In genomic region chr8:109359396-109360051, GRCm38 (mm10) we compare ENCODE assay signal across 10 mouse cellular contexts.
DNase-seq lines count a peak whose midpoint lies in the region; ATAC-seq and TF ChIP-seq lines count a peak whose summit lies in the region.
"Had no signal": no experiment of that assay in that cellular context is flagged by ENCODE, and none has a peak within 500 bp of the region (broad histone marks: within the 10 kb centered on the region; RNA-seq: fewer than 3 reads in every experiment).

No protein-coding gene starts in this region.

- peak; percentile 15 for DNase-seq in kidney, postnatal 0 days (ENCODE audit: low spot score)
- DNase-seq in kidney, postnatal 14 days = no peak
- DNase-seq in embryonic facial prominence, embryonic 10.5 days (ENCODE audit: low spot score) = no peak
- peak; percentile 56 for DNase-seq in neural tube, embryonic 11.5 days (ENCODE audit: low spot score)
- no peak for DNase-seq in cerebellum, adult 11 months
- no peak for DNase-seq in urinary bladder, adult 18-20 months (ENCODE audit: low spot score in 2 of 2)
- DNase-seq in B cell, adult 2 months = no peak
- DNase-seq: thymus, postnatal 4 days had no signal

- no peak for ATAC-seq in kidney, postnatal 0 days (replicated peaks; ENCODE audit: low FRiP score, low read depth)
- peak; percentile 62; the same call in 1 of the 2 replicates for ATAC-seq in hindbrain, embryonic 12.5 days (ENCODE audit: low FRiP score)
- ATAC-seq in neural tube, embryonic 11.5 days (ENCODE audit: insufficient read depth, low FRiP score, low TSS enrichment) = peak; percentile 58; the same call in 1 of the 2 replicates

- H3K4me3 ChIP-seq in kidney, postnatal 0 days (replicated peaks; ENCODE audit: low read depth, low read length) = no peak overlapping the region
- peak overlapping the region; percentile 36; the same call in 1 of the 2 replicates for H3K4me3 ChIP-seq in embryonic facial prominence, embryonic 10.5 days
- no peak overlapping the region for H3K4me3 ChIP-seq in hindbrain, embryonic 12.5 days
- H3K4me3 ChIP-seq in neural tube, embryonic 11.5 days (ENCODE audit: low read depth, low read length) = no peak overlapping the region
- H3K4me3 ChIP-seq: myocyte had no signal

- 33% methylated on average over 16 of the region's 16 CpGs for WGBS in kidney, postnatal 0 days
- 46% methylated on average over 16 of the region's 16 CpGs for WGBS in embryonic facial prominence, embryonic 10.5 days
- WGBS in hindbrain, embryonic 12.5 days = 12% methylated on average over 16 of the region's 16 CpGs
- WGBS in neural tube, embryonic 11.5 days = 20% methylated on average over 16 of the region's 16 CpGs

- no peaks in the 10 kb centered on the region for H3K9me3 ChIP-seq in kidney, postnatal 0 days (replicated peaks; ENCODE audit: low read length)
- H3K9me3 ChIP-seq in embryonic facial prominence, embryonic 10.5 days = no peaks in the 10 kb centered on the region
- H3K9me3 ChIP-seq in hindbrain, embryonic 12.5 days (replicated peaks) = no peaks in the 10 kb centered on the region
- no peaks in the 10 kb centered on the region for H3K9me3 ChIP-seq in neural tube, embryonic 11.5 days (ENCODE audit: control insufficient read depth, low read length)

- no peak overlapping the region for H3K9ac ChIP-seq in kidney, postnatal 0 days (ENCODE audit: low read depth, low read length)
- peak overlapping the region; percentile 68; the same call in 1 of the 2 replicates for H3K9ac ChIP-seq in hindbrain, embryonic 12.5 days
- H3K9ac ChIP-seq in neural tube, embryonic 11.5 days (ENCODE audit: low read length) = peak overlapping the region; percentile 62

- H3K27me3 ChIP-seq in kidney, postnatal 0 days (ENCODE audit: insufficient read depth, low read length) = no peaks in the 10 kb centered on the region
- peaks cover 11% of the 10 kb centered on the region; the same call in 1 of the 2 replicates for H3K27me3 ChIP-seq in embryonic facial prominence, embryonic 10.5 days (replicated peaks; ENCODE audit: low read depth, poor library complexity, severe bottlenecking)
- no peaks in the 10 kb centered on the region for H3K27me3 ChIP-seq in hindbrain, embryonic 12.5 days
- no peaks in the 10 kb centered on the region for H3K27me3 ChIP-seq in neural tube, embryonic 11.5 days (ENCODE audit: control insufficient read depth, insufficient read depth, low read length)

- no peak for TF ChIP-seq CTCF in kidney, postnatal 0 days (IDR thresholded peaks at IDR 0.05; ENCODE audit: low read depth)

- H3K27ac ChIP-seq in kidney, postnatal 0 days = no peak overlapping the region
- H3K27ac ChIP-seq in embryonic facial prominence, embryonic 10.5 days (replicated peaks) = peak overlapping the region; percentile 31
- H3K27ac ChIP-seq in hindbrain, embryonic 12.5 days = peak overlapping the region; percentile 96
- H3K27ac ChIP-seq in neural tube, embryonic 11.5 days (ENCODE audit: low read depth, low read length) = peak overlapping the region; percentile 89

- no peaks in the 10 kb centered on the region for H3K4me1 ChIP-seq in kidney, postnatal 0 days (replicated peaks; ENCODE audit: insufficient read depth, low read length)
- peaks cover 25% of the 10 kb centered on the region for H3K4me1 ChIP-seq in embryonic facial prominence, embryonic 10.5 days
- H3K4me1 ChIP-seq in hindbrain, embryonic 12.5 days = peaks cover 32% of the 10 kb centered on the region
- H3K4me1 ChIP-seq in neural tube, embryonic 11.5 days (ENCODE audit: control insufficient read depth, insufficient read depth, low read length) = peaks cover 18% of the 10 kb centered on the region

- H3K36me3 ChIP-seq in kidney, postnatal 0 days (ENCODE audit: insufficient read depth, low read length) = no peaks in the 10 kb centered on the region
- no peaks in the 10 kb centered on the region for H3K36me3 ChIP-seq in embryonic facial prominence, embryonic 10.5 days (replicated peaks)
- H3K36me3 ChIP-seq in hindbrain, embryonic 12.5 days = no peaks in the 10 kb centered on the region
- H3K36me3 ChIP-seq in neural tube, embryonic 11.5 days (ENCODE audit: control insufficient read depth, insufficient read depth, low read length) = no peaks in the 10 kb centered on the region

- H3K4me2 ChIP-seq in kidney, postnatal 0 days (ENCODE audit: low read length) = peak overlapping the region; percentile 58
- peak overlapping the region; percentile 52 for H3K4me2 ChIP-seq in hindbrain, embryonic 12.5 days (replicated peaks)
- peak overlapping the region; percentile 29 for H3K4me2 ChIP-seq in neural tube, embryonic 11.5 days (ENCODE audit: low read depth)

Comparison
In these comparisons a context has a peak if more than half of its experiments do, and no peak if none do; other contexts are left out.
1. DNase-seq: peak in kidney, postnatal 0 days (single experiment) and neural tube, embryonic 11.5 days (single experiment); none in kidney, postnatal 14 days (single experiment), embryonic facial prominence, embryonic 10.5 days (single experiment), cerebellum, adult 11 months (single experiment), urinary bladder, adult 18-20 months (0 of 2) and B cell, adult 2 months (0 of 2).
2. Peak in every context shown above with its lines, with median percentiles within 50 percentile points of each other: H3K4me2 ChIP-seq.